Mouse (Mus musculus) stomach, embryonic 16.5 days (tissue): ENCODE results near the gene Rad9b. TPM values are rescaled to one million over a fixed set of nuclear protein-coding genes. Genes with fewer than 3 reads are reported as not detected.

Source experiments
- polyA plus RNA-seq: library from polyadenylated mRNA; unstranded; fragments of >200 nt; fragmentation: Nextera tagmentation; extraction: Ambion mirVana; gene quantifications from 2 replicates; pipeline ENCODE4 v1.2.1, GENCODE M21; 2015

Rad9b gene
- polyA plus RNA-seq, 1 experiment from 2014 or later: 10.7 TPM

Other genes starting within 250 kb of the Rad9b start
- not detected in 2 replicates for gene Ccdc63, start 213.4 kb downstream of the Rad9b start, polyA plus RNA-seq
- 166 and 171 TPM in 2 replicates for gene Ppp1cc, start 196.0 kb downstream of the Rad9b start, polyA plus RNA-seq
- 5.6 and 7.0 TPM in 2 replicates for gene Hvcn1, start 147.4 kb downstream of the Rad9b start, polyA plus RNA-seq
- 5.0 and 7.2 TPM in 2 replicates for gene Tctn1, start 89.8 kb downstream of the Rad9b start, polyA plus RNA-seq
- 8.0 and 8.3 TPM in 2 replicates for gene Pptc7, start 69.9 kb downstream of the Rad9b start, polyA plus RNA-seq
- 203 and 220 TPM in 2 replicates for gene Vps29, start 136 bp upstream of the Rad9b start, polyA plus RNA-seq
- 57.0 and 57.9 TPM in 2 replicates for gene Gpn3, start 17.6 kb upstream of the Rad9b start, polyA plus RNA-seq
- 35.4 and 35.8 TPM in 2 replicates for gene Fam216a, start 18.1 kb upstream of the Rad9b start, polyA plus RNA-seq
- gene Arpc3, start 37.6 kb upstream of the Rad9b start, polyA plus RNA-seq: 161 and 164 TPM in 2 replicates
- gene Anapc7, start 67.5 kb upstream of the Rad9b start, polyA plus RNA-seq: 38.5 and 41.3 TPM in 2 replicates
- gene Atp2a2, start 148.0 kb upstream of the Rad9b start, polyA plus RNA-seq: 25.5 and 27.3 TPM in 2 replicates